Mouse (Mus musculus) midbrain, postnatal 0 days (tissue): ENCODE measurements at regions not wholly inside any gene's neighbourhood (a gene's known extent, or its start where the extent isn't known, plus 50 kb on each side); places are given as distances from the start of the nearest gene placed in this dataset.
"Not testable (repeated sequence)": the region's sequence is repeated elsewhere in the genome, so short reads cannot be mapped to it uniquely, and the experiment has no call there.

Experiments
- ATAC-seq: fragments of 200-750 bp; cut with Nextera tagmentation; 2 replicates; pipeline ENCODE4 v1.8.0; 2017; ENCODE audit warnings: moderate number of reproducible peaks, mild to moderate bottlenecking, moderate TSS enrichment, moderate library complexity; ENCODE audit not compliant: low FRiP score
- DNase-seq: peaks from one replicate; pipeline ENCODE4 v3.0.0-alpha.2; 2015; ENCODE audit warnings: low spot score
- H3K27ac ChIP-seq: fragments of 300-500 bp; sonication (generic); 2 replicates; pipeline ENCODE4 v1.5.1; 2014; ENCODE audit warnings: low read depth, mild to moderate bottlenecking, low read length, mixed read lengths
- H3K27me3 ChIP-seq: fragments of 300-500 bp; sonication (generic); 2 replicates; pipeline ENCODE4 v1.6.1; 2014; ENCODE audit warnings: low read length, control low read depth, mixed read lengths; ENCODE audit not compliant: insufficient read depth
- H3K36me3 ChIP-seq: fragments of 300-500 bp; sonication (generic); 2 replicates; pipeline ENCODE4 v1.6.1; 2014; ENCODE audit warnings: low read length, control low read depth, mixed read lengths; ENCODE audit not compliant: insufficient read depth
- H3K4me1 ChIP-seq: fragments of 300-500 bp; sonication (generic); 2 replicates; pipeline ENCODE4 v1.6.1; 2014; ENCODE audit warnings: mild to moderate bottlenecking, control low read depth, antibody characterized with exemption, low read length, mixed read lengths; ENCODE audit not compliant: insufficient read depth
- H3K4me2 ChIP-seq: fragments of 300-500 bp; sonication (generic); 2 replicates; pipeline ENCODE4 v1.6.1; 2014; ENCODE audit warnings: low read depth, mild to moderate bottlenecking, low read length, mixed read lengths; ENCODE audit not compliant: poor library complexity, severe bottlenecking
- H3K4me3 ChIP-seq: fragments of 300-500 bp; sonication (generic); 2 replicates; pipeline ENCODE4 v1.5.1; 2014; ENCODE audit warnings: low read depth, mild to moderate bottlenecking, low read length, moderate library complexity
- H3K9ac ChIP-seq: fragments of 300-500 bp; sonication (generic); replicated peaks from 2 replicates; pipeline ENCODE4 v1.6.1; 2014; ENCODE audit warnings: mild to moderate bottlenecking, low read length, moderate library complexity, mixed read lengths; ENCODE audit not compliant: poor library complexity, severe bottlenecking
- H3K9me3 ChIP-seq: fragments of 300-500 bp; sonication (generic); 2 replicates; pipeline ENCODE4 v1.6.1; 2016; ENCODE audit warnings: low read length, control low read depth
- CTCF ChIP-seq: IDR thresholded peaks from 2 replicates; pipeline ENCODE4 v1.5.1; 2016; ENCODE audit warnings: antibody characterized with exemption, mild to moderate bottlenecking
- whole genome bisulfite sequencing: fragments of 180-500 bp; shearing (Covaris S2); extraction: QIAGEN DNeasy Blood & Tissue Kit; methylation state at CpG from one replicate; pipeline ENCODE4 v1.1.7; 2014; 5-methylcytosine and 5-hydroxymethylcytosine counted together

DNA sequence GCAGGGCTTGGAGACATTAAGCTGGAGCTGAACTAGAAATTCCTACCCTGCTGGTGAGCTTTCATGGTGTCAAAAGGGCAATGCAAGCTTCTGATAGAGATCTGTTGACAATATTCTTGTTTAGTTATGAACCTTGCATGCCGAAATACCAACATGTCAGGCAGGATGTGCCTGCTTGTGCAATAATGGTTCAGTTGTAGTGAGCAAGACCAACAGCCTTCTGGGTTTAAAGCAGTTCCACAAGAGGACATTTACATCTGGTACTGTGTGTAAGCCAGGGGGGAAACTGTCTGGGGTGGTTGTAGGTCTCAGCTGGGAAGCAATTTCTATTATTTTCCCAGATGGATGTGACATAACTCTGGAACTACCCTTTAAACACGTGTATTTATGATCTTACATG, 987.6 kb upstream of the Gm38303 start:
- Histone ChIP-seq H3K4me3 (no peak overlapping the region), H3K36me3 (no peaks in the 10 kb centered on the region), H3K27ac (no peak overlapping the region), H3K4me2 (no peak overlapping the region), H3K27me3 (no peaks in the 10 kb centered on the region), H3K9me3 (no peaks in the 10 kb centered on the region), H3K4me1 (no peaks in the 10 kb centered on the region), H3K9ac (no peak overlapping the region)
- ATAC-seq (no peak), DNase-seq (no peak)
- TF ChIP-seq CTCF: no peak
- 59% methylated on average over 2 of the region's 2 CpGs for WGBS

DNA sequence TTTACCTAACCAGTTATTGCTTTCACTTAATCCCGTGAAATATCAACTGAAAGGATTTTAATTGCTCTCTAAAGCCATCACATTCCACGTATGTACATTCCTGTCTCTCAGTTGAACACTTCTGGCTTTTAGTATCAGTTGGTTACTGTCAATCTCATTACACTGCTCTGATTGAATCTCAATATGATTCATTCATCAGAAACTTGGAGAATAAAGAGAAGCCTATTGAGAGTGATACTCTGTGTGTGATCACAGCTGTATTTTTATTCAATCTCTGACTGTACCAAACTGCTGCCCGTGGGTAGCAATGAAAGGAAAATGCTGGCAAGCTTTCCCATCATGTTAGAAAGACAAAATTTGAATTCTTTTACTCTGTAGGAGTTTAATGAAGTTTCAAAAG, 957.5 kb upstream of the Gm38303 start:
- no peak overlapping the region for H3K9ac ChIP-seq
- ATAC-seq: no peak
- no peaks in the 10 kb centered on the region for H3K27me3 ChIP-seq
- H3K27ac ChIP-seq: no peak overlapping the region
- no peak overlapping the region for H3K4me2 ChIP-seq
- DNase-seq: peak; percentile 1
- H3K9me3 ChIP-seq: no peaks in the 10 kb centered on the region
- no peaks in the 10 kb centered on the region for H3K4me1 ChIP-seq
- H3K36me3 ChIP-seq: no peaks in the 10 kb centered on the region
- 71% methylated on average over 3 of the region's 3 CpGs for WGBS
- H3K4me3 ChIP-seq: no peak overlapping the region
- TF ChIP-seq CTCF: no peak

DNA sequence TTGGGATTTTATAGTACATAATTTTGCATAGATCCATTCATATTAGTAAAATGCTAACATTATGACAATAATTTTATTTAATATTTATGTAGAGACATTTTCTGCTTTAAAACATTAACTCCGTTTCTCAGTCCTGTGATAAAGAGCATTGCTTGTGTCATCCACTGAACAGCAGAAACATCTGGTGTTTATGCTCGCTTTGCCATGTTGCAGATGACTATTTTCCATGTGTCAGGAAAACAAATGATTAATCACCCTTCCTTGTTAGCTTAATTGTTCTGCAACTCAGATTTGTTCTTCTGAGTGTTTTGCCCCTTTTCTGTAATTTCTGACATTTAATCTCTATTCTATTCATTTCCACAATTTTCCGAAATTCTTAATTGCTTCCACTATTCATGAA, 925.6 kb upstream of the Gm38303 start:
- Histone ChIP-seq H3K4me3 (no peak overlapping the region), H3K36me3 (no peaks in the 10 kb centered on the region), H3K9me3 (no peaks in the 10 kb centered on the region), H3K9ac (no peak overlapping the region), H3K4me2 (no peak overlapping the region), H3K27ac (no peak overlapping the region), H3K27me3 (no peaks in the 10 kb centered on the region), H3K4me1 (no peaks in the 10 kb centered on the region)
- ATAC-seq (no peak), DNase-seq (no peak)
- TF ChIP-seq CTCF: no peak
- 89% methylated on average over 3 of the region's 3 CpGs for WGBS

DNA sequence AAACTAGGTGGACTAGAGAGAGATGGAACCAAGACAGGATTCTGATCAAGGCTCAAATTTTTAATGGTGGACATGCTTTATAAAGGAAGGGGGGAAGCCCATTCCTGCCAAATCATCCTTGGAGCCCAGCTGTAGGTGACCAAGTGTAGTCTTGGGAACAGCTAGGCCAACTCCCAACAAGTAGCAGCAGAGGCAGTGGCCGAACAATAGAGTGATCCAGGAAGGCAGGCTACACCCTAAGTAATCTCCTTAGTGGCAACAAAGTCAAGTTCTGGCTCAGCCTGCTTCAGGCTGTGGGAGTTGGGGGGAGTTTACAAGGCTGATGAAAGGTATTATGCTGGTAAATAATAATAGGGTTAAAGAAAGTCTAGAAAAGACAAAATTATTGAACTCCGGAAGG, 878.5 kb upstream of the Gm38303 start:
- Histone ChIP-seq H3K9me3 (no peaks in the 10 kb centered on the region), H3K27me3 (no peaks in the 10 kb centered on the region), H3K9ac (no peak overlapping the region), H3K27ac (no peak overlapping the region), H3K4me2 (no peak overlapping the region), H3K36me3 (no peaks in the 10 kb centered on the region), H3K4me3 (no peak overlapping the region), H3K4me1 (no peaks in the 10 kb centered on the region)
- DNase-seq (no peak), ATAC-seq (no peak)
- 84% methylated on average over 2 of the region's 2 CpGs for WGBS
- TF ChIP-seq CTCF: no peak

- WGBS: 24% methylated on average over 9 of the region's 9 CpGs
- H3K4me1 ChIP-seq: not testable (repeated sequence)
These were observed 877.6 kb upstream of the Gm38303 start for GRCm38 (mm10) chr3:11212921-11213648.

GRCm38 (mm10) chr3:11212290-11212912, 876.9 kb upstream of the Gm38303 start:
- not testable (repeated sequence) for DNase-seq, H3K36me3 ChIP-seq, H3K27ac ChIP-seq, H3K9ac ChIP-seq, H3K9me3 ChIP-seq, H3K4me3 ChIP-seq, H3K27me3 ChIP-seq, H3K4me2 ChIP-seq, ATAC-seq, H3K4me1 ChIP-seq
- WGBS: 33% methylated on average over 4 of the region's 4 CpGs

More at GRCm38 (mm10) chr3:11212921-11213648, 877.6 kb upstream of the Gm38303 start:
- not testable (repeated sequence) for H3K27ac ChIP-seq, H3K27me3 ChIP-seq, H3K9me3 ChIP-seq, H3K9ac ChIP-seq, ATAC-seq, H3K4me3 ChIP-seq, H3K36me3 ChIP-seq
- TF ChIP-seq CTCF: peak; percentile 51
- DNase-seq: peak; percentile 27
- peak overlapping the region; percentile 18; the same call in 1 of the 2 replicates for H3K4me2 ChIP-seq

- not testable (repeated sequence) for H3K27me3 ChIP-seq, DNase-seq, H3K4me2 ChIP-seq, ATAC-seq, H3K4me3 ChIP-seq, H3K36me3 ChIP-seq, H3K4me1 ChIP-seq, H3K9ac ChIP-seq, H3K27ac ChIP-seq, H3K9me3 ChIP-seq
- 47% methylated on average over 9 of the region's 10 CpGs for WGBS
These were observed 875.7 kb upstream of the Gm38303 start for GRCm38 (mm10) chr3:11210920-11211811.
